Mouse (Mus musculus) liver, postnatal 0 days (tissue): ENCODE measurements at regions not wholly inside any gene's neighbourhood (a gene's known extent, or its start where the extent isn't known, plus 50 kb on each side); places are given as distances from the start of the nearest gene placed in this dataset.
A peak's percentile ranks its signal among the peaks of the same experiment; 100 is the strongest.

Experiments used
- ATAC-seq: fragments of 200-750 bp; cut with Nextera tagmentation; 2 replicates; pipeline ENCODE4 v1.8.0; 2017; ENCODE audit warnings: mild to moderate bottlenecking, moderate library complexity
- DNase-seq: peaks from one replicate; pipeline ENCODE4 v3.0.0-alpha.2; 2016
- H3K27ac ChIP-seq: fragments of 300-500 bp; sonication (generic); 2 replicates; pipeline ENCODE4 v1.5.1; 2014; ENCODE audit warnings: antibody characterized with exemption, moderate library complexity, mild to moderate bottlenecking, low read depth
- H3K27me3 ChIP-seq: fragments of 300-500 bp; sonication (generic); 2 replicates; pipeline ENCODE4 v1.6.1; 2014; ENCODE audit warnings: low read length, control low read depth, mixed read lengths; ENCODE audit not compliant: insufficient read depth
- H3K36me3 ChIP-seq: fragments of 300-500 bp; sonication (generic); replicated peaks from 2 replicates; pipeline ENCODE4 v1.6.1; 2014; ENCODE audit warnings: mild to moderate bottlenecking, control low read depth, low read length, moderate library complexity, mixed read lengths; ENCODE audit not compliant: insufficient read depth
- H3K4me1 ChIP-seq: fragments of 300-500 bp; sonication (generic); 2 replicates; pipeline ENCODE4 v1.6.1; 2014; ENCODE audit warnings: antibody characterized with exemption, mild to moderate bottlenecking, control low read depth; ENCODE audit not compliant: insufficient read depth
- H3K4me2 ChIP-seq: fragments of 300-500 bp; sonication (generic); 2 replicates; pipeline ENCODE4 v1.6.1; 2014; ENCODE audit warnings: low read depth, mild to moderate bottlenecking, low read length, moderate library complexity, mixed read lengths
- H3K4me3 ChIP-seq: fragments of 300-500 bp; sonication (generic); 2 replicates; pipeline ENCODE4 v1.5.1; 2014; ENCODE audit warnings: low read depth, low read length
- H3K9ac ChIP-seq: fragments of 300-500 bp; sonication (generic); replicated peaks from 2 replicates; pipeline ENCODE4 v1.6.1; 2014; ENCODE audit warnings: mild to moderate bottlenecking, moderate library complexity
- H3K9me3 ChIP-seq: fragments of 300-500 bp; sonication (generic); 2 replicates; pipeline ENCODE4 v1.6.1; 2016; ENCODE audit warnings: mild to moderate bottlenecking, control low read depth, low read length, mixed read lengths
- CTCF ChIP-seq: sonication (generic); IDR thresholded peaks from 2 replicates; pipeline ENCODE4 v1.5.1; 2016; ENCODE audit warnings: antibody characterized with exemption, low read depth
- EP300 ChIP-seq: IDR thresholded peaks from 2 replicates; pipeline ENCODE4 v1.6.1; 2016; ENCODE audit warnings: antibody characterized with exemption, low read depth, mild to moderate bottlenecking
- WGBS: fragments of 180-500 bp; shearing (Covaris S2); extraction: QIAGEN DNeasy Blood & Tissue Kit; methylation state at CpG from one replicate; pipeline ENCODE4 v1.1.7; 2014; ENCODE audit not compliant: insufficient replicate concordance; 5-methylcytosine and 5-hydroxymethylcytosine counted together

GRCm38 (mm10) chr11:63413106-63413505, 284.3 kb downstream of the Pmp22 start:
- peak overlapping the region; percentile 19; the same call in 1 of the 2 replicates for H3K4me3 ChIP-seq
- no peak overlapping the region for H3K9ac ChIP-seq
- H3K4me2 ChIP-seq: peak overlapping the region; percentile 58
- TF ChIP-seq CTCF (no peak), EP300 (no peak)
- 20% methylated on average over 13 of the region's 13 CpGs for WGBS
- H3K27me3 ChIP-seq: no peaks in the 10 kb centered on the region
- no peaks in the 10 kb centered on the region for H3K9me3 ChIP-seq
- no peaks in the 10 kb centered on the region for H3K36me3 ChIP-seq
- no peak for ATAC-seq
- DNase-seq: no peak
- H3K4me1 ChIP-seq: no peaks in the 10 kb centered on the region
- H3K27ac ChIP-seq: no peak overlapping the region

GRCm38 (mm10) chr11:63413621-63414020, 284.8 kb downstream of the Pmp22 start:
- Histone ChIP-seq H3K27ac (no peak overlapping the region), H3K4me3 (no peak overlapping the region), H3K4me2 (no peak overlapping the region), H3K27me3 (no peaks in the 10 kb centered on the region), H3K9me3 (no peaks in the 10 kb centered on the region), H3K36me3 (no peaks in the 10 kb centered on the region), H3K9ac (no peak overlapping the region), H3K4me1 (no peaks in the 10 kb centered on the region)
- DNase-seq (no peak), ATAC-seq (no peak)
- TF ChIP-seq EP300: no peak
- TF ChIP-seq CTCF: no peak
- 64% methylated on average over 4 of the region's 4 CpGs for WGBS

- no peak for ATAC-seq
- Histone ChIP-seq H3K9ac (no peak overlapping the region), H3K9me3 (no peaks in the 10 kb centered on the region), H3K36me3 (no peaks in the 10 kb centered on the region), H3K4me2 (no peak overlapping the region), H3K4me1 (no peaks in the 10 kb centered on the region), H3K4me3 (no peak overlapping the region), H3K27me3 (no peaks in the 10 kb centered on the region), H3K27ac (no peak overlapping the region)
- no peak for DNase-seq
- WGBS: 44% methylated on average over 5 of the region's 5 CpGs
- TF ChIP-seq EP300: no peak
- no peak for TF ChIP-seq CTCF
These were observed 289.4 kb downstream of the Pmp22 start for GRCm38 (mm10) chr11:63418042-63418776.

- Histone ChIP-seq H3K4me1 (no peaks in the 10 kb centered on the region), H3K27me3 (no peaks in the 10 kb centered on the region), H3K9ac (no peak overlapping the region), H3K4me2 (no peak overlapping the region), H3K4me3 (no peak overlapping the region), H3K36me3 (no peaks in the 10 kb centered on the region), H3K9me3 (no peaks in the 10 kb centered on the region), H3K27ac (no peak overlapping the region)
- ATAC-seq (no peak), DNase-seq (no peak)
- 74% methylated on average over 3 of the region's 3 CpGs for WGBS
- TF ChIP-seq CTCF: no peak
These were observed 291.6 kb downstream of the Pmp22 start for GRCm38 (mm10) chr11:63420341-63420740.

- Histone ChIP-seq H3K4me2 (no peak overlapping the region), H3K9me3 (no peaks in the 10 kb centered on the region), H3K27me3 (no peaks in the 10 kb centered on the region), H3K9ac (no peak overlapping the region), H3K4me1 (no peaks in the 10 kb centered on the region), H3K36me3 (no peaks in the 10 kb centered on the region), H3K27ac (no peak overlapping the region), H3K4me3 (no peak overlapping the region)
- no peak for TF ChIP-seq CTCF
- no peak for TF ChIP-seq EP300
- ATAC-seq (no peak), DNase-seq (no peak)
- 76% methylated on average over 3 of the region's 3 CpGs for WGBS
These were observed 293.3 kb downstream of the Pmp22 start for GRCm38 (mm10) chr11:63422069-63422468.

GRCm38 (mm10) chr11:63424319-63424718, 295.5 kb downstream of the Pmp22 start:
- WGBS: 65% methylated on average over 3 of the region's 3 CpGs

GRCm38 (mm10) chr11:63425741-63426140, 297.0 kb downstream of the Pmp22 start:
- H3K36me3 ChIP-seq: no peaks in the 10 kb centered on the region
- H3K4me1 ChIP-seq: no peaks in the 10 kb centered on the region
- ATAC-seq (no peak), DNase-seq (no peak)
- no peak overlapping the region for H3K4me2 ChIP-seq
- WGBS: 70% methylated on average over 11 of the region's 11 CpGs
- no peak overlapping the region for H3K9ac ChIP-seq
- no peaks in the 10 kb centered on the region for H3K27me3 ChIP-seq
- no peak for TF ChIP-seq EP300
- no peak for TF ChIP-seq CTCF
- no peak overlapping the region for H3K27ac ChIP-seq
- H3K9me3 ChIP-seq: no peaks in the 10 kb centered on the region
- no peak overlapping the region for H3K4me3 ChIP-seq

More at GRCm38 (mm10) chr11:63424319-63424718, 295.5 kb downstream of the Pmp22 start:
- no peak overlapping the region for H3K27ac ChIP-seq
- H3K36me3 ChIP-seq: no peaks in the 10 kb centered on the region
- no peaks in the 10 kb centered on the region for H3K4me1 ChIP-seq
- H3K9ac ChIP-seq: no peak overlapping the region
- TF ChIP-seq CTCF (no peak), EP300 (no peak)
- no peak overlapping the region for H3K4me2 ChIP-seq
- DNase-seq (no peak), ATAC-seq (no peak)
- H3K9me3 ChIP-seq: no peaks in the 10 kb centered on the region
- no peak overlapping the region for H3K4me3 ChIP-seq
- H3K27me3 ChIP-seq: no peaks in the 10 kb centered on the region
